Mouse (Mus musculus) hindbrain, embryonic 11.5 days (tissue): ENCODE measurements at regions not wholly inside any gene's neighbourhood (a gene's known extent, or its start where the extent isn't known, plus 50 kb on each side); places are given as distances from the start of the nearest gene placed in this dataset.
A peak's percentile ranks its signal among the peaks of the same experiment; 100 is the strongest.

Source experiments
- ATAC-seq: fragments of 200-750 bp; cut with Nextera tagmentation; 2 replicates; pipeline ENCODE4 v1.8.0; 2017; ENCODE audit warnings: mild to moderate bottlenecking, moderate TSS enrichment, moderate library complexity; ENCODE audit not compliant: low FRiP score
- DNase-seq: peaks from one replicate; pipeline ENCODE4 v3.0.0-alpha.2; 2015; ENCODE audit warnings: low spot score
- H3K27ac ChIP-seq: fragments of 300-500 bp; sonication (generic); 2 replicates; pipeline ENCODE4 v1.5.1; 2014; ENCODE audit warnings: mild to moderate bottlenecking, low read depth, low read length
- H3K27me3 ChIP-seq: fragments of 300-500 bp; sonication (generic); 2 replicates; pipeline ENCODE4 v1.6.1; 2014; ENCODE audit warnings: mild to moderate bottlenecking, low read length, moderate library complexity, mixed read lengths; ENCODE audit not compliant: control insufficient read depth, insufficient read depth
- H3K36me3 ChIP-seq: fragments of 300-500 bp; sonication (generic); 2 replicates; pipeline ENCODE4 v1.6.1; 2014; ENCODE audit warnings: mild to moderate bottlenecking, low read length, moderate library complexity, mixed read lengths; ENCODE audit not compliant: control insufficient read depth, insufficient read depth
- H3K4me1 ChIP-seq: fragments of 300-500 bp; sonication (generic); replicated peaks from 2 replicates; pipeline ENCODE4 v1.6.1; 2014; ENCODE audit warnings: low read length, mixed read lengths; ENCODE audit not compliant: control insufficient read depth, insufficient read depth
- H3K4me2 ChIP-seq: fragments of 300-500 bp; sonication (generic); replicated peaks from 2 replicates; pipeline ENCODE4 v1.6.1; 2014; ENCODE audit warnings: mild to moderate bottlenecking, low read depth, low read length
- H3K4me3 ChIP-seq: fragments of 300-500 bp; sonication (generic); 2 replicates; pipeline ENCODE4 v1.5.1; 2014; ENCODE audit warnings: low read depth, low read length
- H3K9ac ChIP-seq: fragments of 300-500 bp; sonication (generic); 2 replicates; pipeline ENCODE4 v1.6.1; 2014; ENCODE audit warnings: low read depth, low read length
- H3K9me3 ChIP-seq: fragments of 300-500 bp; sonication (generic); 2 replicates; pipeline ENCODE4 v1.6.1; 2016; ENCODE audit warnings: low read length; ENCODE audit not compliant: control insufficient read depth
- WGBS: fragments of 180-500 bp; shearing (Covaris S2); extraction: QIAGEN DNeasy Blood & Tissue Kit; methylation state at CpG from one replicate; pipeline ENCODE4 v1.1.7; 2014; 5-methylcytosine and 5-hydroxymethylcytosine counted together

DNA sequence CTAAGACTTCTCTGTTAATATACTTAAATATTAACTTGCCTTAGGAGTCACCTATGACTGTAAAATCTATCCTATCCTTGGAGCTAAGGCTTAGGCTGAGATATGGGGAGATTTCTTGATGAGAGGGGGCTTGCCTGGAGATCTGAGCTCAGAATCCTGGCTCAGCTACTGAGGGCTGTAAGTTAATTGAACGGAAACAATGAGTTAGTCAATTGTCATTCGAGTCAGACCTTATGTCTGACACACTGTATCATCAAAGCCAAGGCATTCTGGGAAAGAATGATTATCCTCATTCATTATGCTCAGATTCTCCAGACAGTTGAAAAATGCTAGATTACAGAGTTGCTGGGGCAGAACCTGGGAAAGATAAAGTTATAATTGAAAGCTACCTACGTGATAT, 118.5 kb downstream of the Zfp395 start:
- no peak overlapping the region for H3K9ac ChIP-seq
- no peak for DNase-seq
- H3K4me2 ChIP-seq = no peak overlapping the region
- WGBS = 67% methylated on average over 3 of the region's 3 CpGs
- no peak for ATAC-seq
- H3K27ac ChIP-seq = no peak overlapping the region
- H3K4me1 ChIP-seq = no peaks in the 10 kb centered on the region; the same call in 1 of the 2 replicates
- no peaks in the 10 kb centered on the region for H3K36me3 ChIP-seq
- H3K9me3 ChIP-seq = no peaks in the 10 kb centered on the region
- no peak overlapping the region for H3K4me3 ChIP-seq
- H3K27me3 ChIP-seq = no peaks in the 10 kb centered on the region

DNA sequence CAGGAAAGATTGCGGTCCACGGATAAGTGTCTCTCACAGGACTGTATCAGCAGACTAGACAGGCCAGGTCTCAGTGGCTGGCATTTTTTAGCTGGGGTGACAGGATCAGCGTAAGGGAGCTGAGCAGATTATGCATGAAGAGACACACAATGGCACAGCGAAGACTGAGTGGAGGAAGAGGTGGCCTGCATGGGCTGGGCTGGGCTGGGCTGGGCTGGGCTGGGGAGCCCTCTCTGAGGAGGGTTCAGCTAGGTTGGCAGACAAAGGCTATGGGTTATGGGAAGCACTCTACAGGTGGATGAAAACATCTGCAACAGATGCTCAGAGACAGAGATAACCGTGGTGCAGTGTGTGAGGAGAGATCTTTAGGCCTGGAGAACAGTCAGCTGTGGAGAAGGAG, 121.6 kb downstream of the Zfp395 start:
- no peaks in the 10 kb centered on the region; the same call in 1 of the 2 replicates for H3K4me1 ChIP-seq
- 80% methylated on average over 5 of the region's 5 CpGs for WGBS
- no peak overlapping the region for H3K4me3 ChIP-seq
- no peak overlapping the region for H3K9ac ChIP-seq
- H3K27ac ChIP-seq = no peak overlapping the region
- DNase-seq = no peak
- ATAC-seq = no peak
- no peaks in the 10 kb centered on the region for H3K27me3 ChIP-seq
- no peaks in the 10 kb centered on the region for H3K36me3 ChIP-seq
- H3K4me2 ChIP-seq = no peak overlapping the region
- no peaks in the 10 kb centered on the region for H3K9me3 ChIP-seq

DNA sequence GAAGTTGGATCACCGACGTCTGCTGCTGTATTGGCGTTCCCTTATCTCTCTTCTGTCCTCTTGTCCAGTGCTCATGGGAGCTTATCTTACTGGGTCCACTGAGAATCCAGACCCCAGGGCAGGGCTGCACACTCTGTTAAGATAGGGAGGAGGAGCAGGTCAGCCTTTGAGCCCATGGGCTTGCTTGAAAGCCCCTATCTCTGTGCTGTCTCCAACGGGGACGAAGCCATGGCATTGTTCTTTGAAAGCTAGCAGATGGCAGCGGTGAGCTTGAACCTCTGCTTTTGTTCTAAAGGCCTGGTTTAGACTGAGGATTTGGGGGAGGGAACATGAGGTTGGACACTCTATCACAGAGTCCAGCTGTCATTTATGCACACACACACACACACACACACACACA, 122.2 kb downstream of the Zfp395 start:
- Histone ChIP-seq H3K36me3 (no peaks in the 10 kb centered on the region), H3K9ac (no peak overlapping the region), H3K27ac (peak overlapping the region; percentile 33; the same call in 1 of the 2 replicates), H3K9me3 (no peaks in the 10 kb centered on the region), H3K4me2 (no peak overlapping the region), H3K27me3 (no peaks in the 10 kb centered on the region), H3K4me3 (no peak overlapping the region), H3K4me1 (no peaks in the 10 kb centered on the region; the same call in 1 of the 2 replicates)
- WGBS = 51% methylated on average over 6 of the region's 6 CpGs
- DNase-seq (peak; percentile 38), ATAC-seq (peak; percentile 72)
